Mouse (Mus musculus): ENCODE measurements around the gene Pon3.
"Not testable (repeated sequence)": the region's sequence is repeated elsewhere in the genome, so short reads cannot be mapped to it uniquely, and the experiment has no call there.

The Pon3 gene

GRCm38 (mm10) chr6:5263250-5263999 is 7.3 kb upstream of the Pon3 start:
- CTCF ChIA-PET = no interaction called here
- POLR2A ChIA-PET = interaction anchor here in 1 of 4 experiments (0.6 kb wide), 1 partner anchor 682 kb away, joined by 3 read pairs; no protein-coding TSS in a partner anchor

- ChIA-PET CTCF (no interaction called here), POLR2A (interaction anchor here in 1 of 4 experiments (0.6 kb wide), 1 partner anchor 110 kb away, joined by 3 read pairs; no protein-coding TSS in a partner anchor)
These were observed 6.5 kb upstream of the Pon3 start for GRCm38 (mm10) chr6:5262322-5263249.

- POLR2A ChIA-PET = interaction anchor here in 2 of 4 experiments (0.7 to 1.8 kb wide), 5 partner anchors 10 to 306 kb away, joined by 3 to 4 read pairs (median 3); partner anchors contain the start of gene Pdk4 (in 1 of the 2)
- CTCF ChIA-PET = interaction anchor here in 3 of 4 experiments (0.7 to 1.6 kb wide), 4 partner anchors 30 to 335 kb away, joined by 3 to 5 read pairs (median 3); no protein-coding TSS in a partner anchor
These were observed 795 bp downstream of the Pon3 start for GRCm38 (mm10) chr6:5255291-5255690.

GRCm38 (mm10) chr6:5254869-5255268 is 1.2 kb downstream of the Pon3 start:
- POLR2A ChIA-PET = interaction anchor here in 1 of 4 experiments (1.3 kb wide), 1 partner anchor 10 kb away, joined by 3 read pairs; no protein-coding TSS in a partner anchor
- CTCF ChIA-PET = interaction anchor here in 2 of 4 experiments (0.7 to 1.6 kb wide), 2 partner anchors 30 to 146 kb away, joined by 3 to 5 read pairs; no protein-coding TSS in a partner anchor

GRCm38 (mm10) chr6:5245926-5246325 is 10.2 kb downstream of the Pon3 start:
- CTCF ChIA-PET = no interaction called here
- POLR2A ChIA-PET = no interaction called here

- ChIA-PET POLR2A (interaction anchor here in 1 of 4 experiments (0.8 kb wide), 1 partner anchor 11 kb away, joined by 3 read pairs; no protein-coding TSS in a partner anchor), CTCF (no interaction called here)
These were observed 17.3 kb downstream of the Pon3 start for GRCm38 (mm10) chr6:5238799-5239198.

- CTCF ChIA-PET = no interaction called here
- POLR2A ChIA-PET = no interaction called here
These were observed 18.6 kb downstream of the Pon3 start for GRCm38 (mm10) chr6:5237510-5237909.

- ChIA-PET CTCF (no interaction called here), POLR2A (no interaction called here)
These were observed 19.2 kb downstream of the Pon3 start for GRCm38 (mm10) chr6:5236843-5237371.

- ChIA-PET CTCF (interaction anchor here in 1 of 4 experiments (0.7 kb wide), 1 partner anchor 371 kb away, joined by 3 read pairs; no protein-coding TSS in a partner anchor), POLR2A (no interaction called here)
These were observed 21.5 kb downstream of the Pon3 start for GRCm38 (mm10) chr6:5234563-5234962.

GRCm38 (mm10) chr6:5233812-5234211 is 22.3 kb downstream of the Pon3 start:
- POLR2A ChIA-PET = no interaction called here

GRCm38 (mm10) chr6:5232022-5232421 is 24.1 kb downstream of the Pon3 start:
- ChIA-PET CTCF (interaction anchor here in 1 of 4 experiments (0.6 kb wide), 1 partner anchor 231 kb away, joined by 11 read pairs; no protein-coding TSS in a partner anchor), POLR2A (no interaction called here)

More at GRCm38 (mm10) chr6:5233812-5234211, 22.3 kb downstream of the Pon3 start:
- CTCF ChIA-PET = no interaction called here

- POLR2A ChIA-PET = interaction anchor here in 1 of 4 experiments (0.5 kb wide), 1 partner anchor 91 kb away, joined by 3 read pairs; no protein-coding TSS in a partner anchor
These were observed 25.8 kb downstream of the Pon3 start for GRCm38 (mm10) chr6:5230261-5230660.

GRCm38 (mm10) chr6:5223551-5223950 is 32.5 kb downstream of the Pon3 start:
- POLR2A ChIA-PET = not testable (repeated sequence)
- CTCF ChIA-PET = interaction anchor here in 1 of 4 experiments (0.6 kb wide), 1 partner anchor 178 kb away, joined by 5 read pairs; no protein-coding TSS in a partner anchor

More at GRCm38 (mm10) chr6:5230261-5230660, 25.8 kb downstream of the Pon3 start:
- CTCF ChIA-PET = no interaction called here

- ChIA-PET CTCF (no interaction called here), POLR2A (no interaction called here)
These were observed 34.0 kb downstream of the Pon3 start for GRCm38 (mm10) chr6:5222080-5222479.

GRCm38 (mm10) chr6:5218190-5218589 is 37.9 kb downstream of the Pon3 start:
- ChIA-PET CTCF (no interaction called here), POLR2A (no interaction called here)

- CTCF ChIA-PET = no interaction called here
- POLR2A ChIA-PET = no interaction called here
These were observed 48.3 kb downstream of the Pon3 start for GRCm38 (mm10) chr6:5207817-5208216.

GRCm38 (mm10) chr6:5199916-5200315 is 56.2 kb downstream of the Pon3 start:
- CTCF ChIA-PET = no interaction called here

GRCm38 (mm10) chr6:5199376-5199905 is 56.6 kb downstream of the Pon3 start:
- ChIA-PET CTCF (no interaction called here), POLR2A (interaction anchor here in 1 of 4 experiments (0.6 kb wide), 1 partner anchor 22 kb away, joined by 3 read pairs; no protein-coding TSS in a partner anchor)

More at GRCm38 (mm10) chr6:5199916-5200315, 56.2 kb downstream of the Pon3 start:
- POLR2A ChIA-PET = interaction anchor here in 1 of 4 experiments (0.6 kb wide), 1 partner anchor 22 kb away, joined by 3 read pairs; no protein-coding TSS in a partner anchor

GRCm38 (mm10) chr6:5198590-5198989 is 57.5 kb downstream of the Pon3 start:
- CTCF ChIA-PET = no interaction called here
- POLR2A ChIA-PET = no interaction called here

Measured in embryonic stem cell, embryonic (primary cell).